Mouse (Mus musculus) hindbrain, embryonic 16.5 days (tissue): ENCODE measurements around the gene Dedd. TPM values are rescaled to one million over a fixed set of nuclear protein-coding genes. Genes with fewer than 3 reads are reported as not detected.
A peak's percentile ranks its signal among the peaks of the same experiment; 100 is the strongest.

Experiments
- ATAC-seq: fragments of 200-750 bp; cut with Nextera tagmentation; 2 replicates; pipeline ENCODE4 v1.8.0; 2017; ENCODE audit warnings: moderate TSS enrichment, moderate library complexity
- H3K27ac ChIP-seq: fragments of 300-500 bp; sonication (generic); 2 replicates; pipeline ENCODE4 v1.5.1; 2014; ENCODE audit warnings: low read depth, mild to moderate bottlenecking, control low read depth, low read length, moderate library complexity
- H3K27me3 ChIP-seq: fragments of 300-500 bp; sonication (generic); replicated peaks from 2 replicates; pipeline ENCODE4 v1.6.1; 2014; ENCODE audit warnings: low read length; ENCODE audit not compliant: control insufficient read depth, insufficient read depth
- H3K36me3 ChIP-seq: fragments of 300-500 bp; sonication (generic); 2 replicates; pipeline ENCODE4 v1.6.1; 2014; ENCODE audit warnings: mild to moderate bottlenecking, low read length, moderate library complexity, mixed read lengths; ENCODE audit not compliant: control insufficient read depth, insufficient read depth
- H3K4me1 ChIP-seq: fragments of 300-500 bp; sonication (generic); 2 replicates; pipeline ENCODE4 v1.6.1; 2014; ENCODE audit warnings: low read depth, low read length; ENCODE audit not compliant: control insufficient read depth, insufficient read depth
- H3K4me2 ChIP-seq: fragments of 300-500 bp; sonication (generic); 2 replicates; pipeline ENCODE4 v1.6.1; 2014; ENCODE audit warnings: mild to moderate bottlenecking, low read length, control low read depth, moderate library complexity
- H3K4me3 ChIP-seq: fragments of 300-500 bp; sonication (generic); 2 replicates; pipeline ENCODE4 v1.5.1; 2014; ENCODE audit warnings: mild to moderate bottlenecking, low read length, control low read depth, moderate library complexity
- H3K9ac ChIP-seq: fragments of 300-500 bp; sonication (generic); 2 replicates; pipeline ENCODE4 v1.6.1; 2014; ENCODE audit warnings: low read depth, mild to moderate bottlenecking, control low read depth, low read length, moderate library complexity
- H3K9me3 ChIP-seq: fragments of 300-500 bp; sonication (generic); 2 replicates; pipeline ENCODE4 v1.6.1; 2014; ENCODE audit warnings: mild to moderate bottlenecking, low read length, moderate library complexity; ENCODE audit not compliant: control insufficient read depth
- WGBS: fragments of 180-500 bp; shearing (Covaris S2); extraction: QIAGEN DNeasy Blood & Tissue Kit; methylation state at CpG from one replicate; pipeline ENCODE4 v1.1.7; 2014; 5-methylcytosine and 5-hydroxymethylcytosine counted together
- polyA plus RNA-seq: library from polyadenylated mRNA; unstranded; fragments of >200 nt; fragmentation: Nextera tagmentation; extraction: Ambion mirVana; gene quantifications from 2 replicates; pipeline ENCODE4 v1.2.1, GENCODE M21; 2015

The Dedd gene
- polyA plus RNA-seq, 1 experiment from 2014 or later = 46.5 TPM

- H3K9ac ChIP-seq = no peak overlapping the region
- no peak overlapping the region for H3K27ac ChIP-seq
- H3K4me2 ChIP-seq = no peak overlapping the region
- H3K4me3 ChIP-seq = no peak overlapping the region
- H3K9me3 ChIP-seq = peaks cover 6% of the 10 kb centered on the region
- peaks cover 19% of the 10 kb centered on the region for H3K4me1 ChIP-seq
- no peak for ATAC-seq
- no peaks in the 10 kb centered on the region for H3K27me3 ChIP-seq
- 94% methylated on average over 2 of the region's 2 CpGs for WGBS
- H3K36me3 ChIP-seq = no peaks in the 10 kb centered on the region
Measured at GRCm38 (mm10) chr1:171349210-171349609, 20.3 kb downstream of the Dedd start.

GRCm38 (mm10) chr1:171355812-171356340, 26.9 kb downstream of the Dedd start:
- 78% methylated on average over 5 of the region's 5 CpGs for WGBS

GRCm38 (mm10) chr1:171356814-171357213, 27.9 kb downstream of the Dedd start:
- Histone ChIP-seq H3K36me3 (peaks cover 9% of the 10 kb centered on the region), H3K9ac (no peak overlapping the region), H3K4me3 (no peak overlapping the region), H3K27me3 (no peaks in the 10 kb centered on the region), H3K9me3 (no peaks in the 10 kb centered on the region), H3K27ac (no peak overlapping the region), H3K4me1 (peaks cover 12% of the 10 kb centered on the region), H3K4me2 (no peak overlapping the region)
- no peak for ATAC-seq
- WGBS = 92% methylated on average over 2 of the region's 2 CpGs

More at GRCm38 (mm10) chr1:171355812-171356340, 26.9 kb downstream of the Dedd start:
- Histone ChIP-seq H3K36me3 (peaks cover 9% of the 10 kb centered on the region), H3K27ac (no peak overlapping the region), H3K4me1 (peaks cover 7% of the 10 kb centered on the region), H3K4me3 (no peak overlapping the region), H3K9ac (no peak overlapping the region), H3K9me3 (no peaks in the 10 kb centered on the region), H3K27me3 (no peaks in the 10 kb centered on the region), H3K4me2 (no peak overlapping the region)
- no peak for ATAC-seq

- Histone ChIP-seq H3K36me3 (peaks cover 9% of the 10 kb centered on the region), H3K9ac (no peak overlapping the region), H3K4me1 (peaks cover 12% of the 10 kb centered on the region), H3K27ac (no peak overlapping the region), H3K4me3 (no peak overlapping the region), H3K27me3 (no peaks in the 10 kb centered on the region), H3K4me2 (no peak overlapping the region), H3K9me3 (no peaks in the 10 kb centered on the region)
- WGBS = 75% methylated on average over 4 of the region's 4 CpGs
- no peak for ATAC-seq
Measured at GRCm38 (mm10) chr1:171358421-171358820, 29.5 kb downstream of the Dedd start.

- no peak for ATAC-seq
- 2% methylated on average over 26 of the region's 26 CpGs for whole genome bisulfite sequencing
- Histone ChIP-seq H3K27me3 (no peaks in the 10 kb centered on the region), H3K36me3 (peaks cover 9% of the 10 kb centered on the region), H3K9me3 (no peaks in the 10 kb centered on the region), H3K4me3 (peak overlapping the region; percentile 50), H3K4me1 (peaks cover 12% of the 10 kb centered on the region), H3K9ac (peak overlapping the region; percentile 72), H3K4me2 (peak overlapping the region; percentile 71), H3K27ac (peak overlapping the region; percentile 78)
Measured at GRCm38 (mm10) chr1:171360253-171360652, 31.3 kb downstream of the Dedd start.

- Histone ChIP-seq H3K27ac (peak within 1 kb of the TSS; percentile 78), H3K27me3 (no peaks in the 10 kb centered on the region), H3K9ac (peak within 1 kb of the TSS; percentile 72), H3K36me3 (peaks cover 9% of the 10 kb centered on the region), H3K4me2 (peak within 1 kb of the TSS; percentile 71), H3K9me3 (no peaks in the 10 kb centered on the region), H3K4me3 (peak within 1 kb of the TSS; percentile 50), H3K4me1 (peaks cover 12% of the 10 kb centered on the region)
- WGBS = under 1% methylated on average over 21 of the region's 21 CpGs
- ATAC-seq = peak; percentile 95
Measured at GRCm38 (mm10) chr1:171360656-171361055, 31.7 kb downstream of the Dedd start, which contains the start of gene Klhdc9. Gene Klhdc9 (minus strand): TSS chr1:171360798.

- peak; percentile 73 for ATAC-seq
- peak overlapping the region; percentile 71 for H3K4me2 ChIP-seq
- H3K27me3 ChIP-seq = no peaks in the 10 kb centered on the region
- H3K9me3 ChIP-seq = no peaks in the 10 kb centered on the region
- H3K9ac ChIP-seq = peak overlapping the region; percentile 72
- peak overlapping the region; percentile 50 for H3K4me3 ChIP-seq
- WGBS = 28% methylated on average over 16 of the region's 16 CpGs
- H3K4me1 ChIP-seq = peaks cover 12% of the 10 kb centered on the region
- H3K36me3 ChIP-seq = peaks cover 9% of the 10 kb centered on the region
- H3K27ac ChIP-seq = peak overlapping the region; percentile 78
Measured at GRCm38 (mm10) chr1:171361106-171362103, 32.5 kb downstream of the Dedd start.

- H3K27me3 ChIP-seq = no peaks in the 10 kb centered on the region
- no peaks in the 10 kb centered on the region for H3K36me3 ChIP-seq
- H3K9me3 ChIP-seq = no peaks in the 10 kb centered on the region
- peaks cover 6% of the 10 kb centered on the region; the same call in 1 of the 2 replicates for H3K4me1 ChIP-seq
- H3K9ac ChIP-seq = no peak overlapping the region
- no peak overlapping the region for H3K27ac ChIP-seq
- 61% methylated on average over 7 of the region's 7 CpGs for WGBS
- H3K4me2 ChIP-seq = no peak overlapping the region
- no peak overlapping the region for H3K4me3 ChIP-seq
- no peak for ATAC-seq
Measured at GRCm38 (mm10) chr1:171365934-171366333, 37.0 kb downstream of the Dedd start.
